Mouse (Mus musculus) erythroblast, adult 5-6 weeks (primary cell): ENCODE measurements around the gene Grb2. TPM values are rescaled to one million over a fixed set of nuclear protein-coding genes. Genes with fewer than 3 reads are reported as not detected.

ENCODE experiments used
- total RNA-seq, 2 experiments: library from RNA; stranded (forward) in 1 of 2; stranded (reverse) in 1 of 2; fragments of 150-400 nt in 1 of 2; fragments of 200-764, 138-1000 nt in 1 of 2; gene quantifications; 2 replicates each; pipeline versions ENCODE4 v1.2.3 to v1.2.4; 2015 to 2017; ENCODE audit warnings: low replicate concordance in 2 of 2

Gene Grb2
- total RNA-seq, 2 experiments from 2014 or later, result 21.9 to 34.4 TPM

Other genes with a start within 250 kb of the Grb2 start
- gene Slc16a5, start 246.1 kb downstream of the Grb2 start, total RNA-seq (2015; ENCODE audit: low replicate concordance), result not detected in 2 replicates
- not detected in 2 replicates for gene Slc16a5, start 246.1 kb downstream of the Grb2 start, total RNA-seq (2017; ENCODE audit: low replicate concordance)
- gene Armc7, start 232.9 kb downstream of the Grb2 start, total RNA-seq (2015; ENCODE audit: low replicate concordance), result 2.5 and 3.8 TPM in 2 replicates
- 1.5 and 5.5 TPM in 2 replicates for gene Armc7, start 232.9 kb downstream of the Grb2 start, total RNA-seq (2017; ENCODE audit: low replicate concordance)
- gene Nt5c, start 216.7 kb downstream of the Grb2 start, total RNA-seq (2015; ENCODE audit: low replicate concordance), result 32.8 and 52.3 TPM in 2 replicates
- 14.1 and 16.0 TPM in 2 replicates for gene Nt5c, start 216.7 kb downstream of the Grb2 start, total RNA-seq (2017; ENCODE audit: low replicate concordance)
- 105 and 112 TPM in 2 replicates for gene Jpt1, start 194.2 kb downstream of the Grb2 start, total RNA-seq (2015; ENCODE audit: low replicate concordance)
- 114 and 134 TPM in 2 replicates for gene Jpt1, start 194.2 kb downstream of the Grb2 start, total RNA-seq (2017; ENCODE audit: low replicate concordance)
- 126 and 222 TPM in 2 replicates for gene Sumo2, start 172.3 kb downstream of the Grb2 start, total RNA-seq (2015; ENCODE audit: low replicate concordance)
- 154 and 170 TPM in 2 replicates for gene Sumo2, start 172.3 kb downstream of the Grb2 start, total RNA-seq (2017; ENCODE audit: low replicate concordance)
- 39.3 and 72.1 TPM in 2 replicates for gene Nup85, start 144.2 kb downstream of the Grb2 start, total RNA-seq (2015; ENCODE audit: low replicate concordance)
- gene Nup85, start 144.2 kb downstream of the Grb2 start, total RNA-seq (2017; ENCODE audit: low replicate concordance), result 52.1 and 69.3 TPM in 2 replicates
- 4.8 and 14.2 TPM in 2 replicates for gene Mrps7, start 104.7 kb downstream of the Grb2 start, total RNA-seq (2015; ENCODE audit: low replicate concordance)
- gene Mrps7, start 104.7 kb downstream of the Grb2 start, total RNA-seq (2017; ENCODE audit: low replicate concordance), result 6.4 and 13.0 TPM in 2 replicates
- 7.9 and 12.3 TPM in 2 replicates for gene Gga3, start 104.5 kb downstream of the Grb2 start, total RNA-seq (2015; ENCODE audit: low replicate concordance)
- gene Gga3, start 104.5 kb downstream of the Grb2 start, total RNA-seq (2017; ENCODE audit: low replicate concordance), result 12.8 and 18.4 TPM in 2 replicates
- gene Mif4gd, start 95.6 kb downstream of the Grb2 start, total RNA-seq (2015; ENCODE audit: low replicate concordance), result 13.0 and 26.1 TPM in 2 replicates
- gene Mif4gd, start 95.6 kb downstream of the Grb2 start, total RNA-seq (2017; ENCODE audit: low replicate concordance), result 10.3 and 11.9 TPM in 2 replicates
- gene Slc25a19, start 80.3 kb downstream of the Grb2 start, total RNA-seq (2015; ENCODE audit: low replicate concordance), result 1.7 and 5.0 TPM in 2 replicates
- gene Slc25a19, start 80.3 kb downstream of the Grb2 start, total RNA-seq (2017; ENCODE audit: low replicate concordance), result 7.4 and 22.4 TPM in 2 replicates
- gene Tmem94, start 56.8 kb upstream of the Grb2 start, total RNA-seq (2015; ENCODE audit: low replicate concordance), result 5.6 and 8.5 TPM in 2 replicates
- 8.7 and 13.5 TPM in 2 replicates for gene Tmem94, start 56.8 kb upstream of the Grb2 start, total RNA-seq (2017; ENCODE audit: low replicate concordance)
- gene Caskin2, start 105.0 kb upstream of the Grb2 start, total RNA-seq (2015; ENCODE audit: low replicate concordance), result 4.0 and 4.8 TPM in 2 replicates
- gene Caskin2, start 105.0 kb upstream of the Grb2 start, total RNA-seq (2017; ENCODE audit: low replicate concordance), result 2.0 and 3.1 TPM in 2 replicates
- gene Tsen54, start 106.1 kb upstream of the Grb2 start, total RNA-seq (2015; ENCODE audit: low replicate concordance), result 1.7 and 5.6 TPM in 2 replicates
- 1.4 and 2.2 TPM in 2 replicates for gene Tsen54, start 106.1 kb upstream of the Grb2 start, total RNA-seq (2017; ENCODE audit: low replicate concordance)
- gene Llgl2, start 115.5 kb upstream of the Grb2 start, total RNA-seq (2015; ENCODE audit: low replicate concordance), result 3.3 and 5.4 TPM in 2 replicates
- 0.34 TPM in 1 of 2 replicates, not detected in the other for gene Llgl2, start 115.5 kb upstream of the Grb2 start, total RNA-seq (2017; ENCODE audit: low replicate concordance)
- not detected in 2 replicates for gene Myo15b, start 149.8 kb upstream of the Grb2 start, total RNA-seq (2015; ENCODE audit: low replicate concordance)
- not detected in 2 replicates for gene Myo15b, start 149.8 kb upstream of the Grb2 start, total RNA-seq (2017; ENCODE audit: low replicate concordance)
- 14.2 and 17.9 TPM in 2 replicates for gene Smim5, start 191.4 kb upstream of the Grb2 start, total RNA-seq (2015; ENCODE audit: low replicate concordance)
- gene Smim5, start 191.4 kb upstream of the Grb2 start, total RNA-seq (2017; ENCODE audit: low replicate concordance), result 17.1 and 19.2 TPM in 2 replicates
- gene Smim6, start 203.4 kb upstream of the Grb2 start, total RNA-seq (2015; ENCODE audit: low replicate concordance), result 7.5 and 7.9 TPM in 2 replicates
- gene Smim6, start 203.4 kb upstream of the Grb2 start, total RNA-seq (2017; ENCODE audit: low replicate concordance), result 0.26 and 1.5 TPM in 2 replicates
- gene Sap30bp, start 224.7 kb upstream of the Grb2 start, total RNA-seq (2015; ENCODE audit: low replicate concordance), result 3.6 and 6.3 TPM in 2 replicates
- 75.6 and 96.5 TPM in 2 replicates for gene Sap30bp, start 224.7 kb upstream of the Grb2 start, total RNA-seq (2017; ENCODE audit: low replicate concordance)
- gene Recql5, start 224.9 kb upstream of the Grb2 start, total RNA-seq (2015; ENCODE audit: low replicate concordance), result 6.3 and 8.3 TPM in 2 replicates
- gene Recql5, start 224.9 kb upstream of the Grb2 start, total RNA-seq (2017; ENCODE audit: low replicate concordance), result 15.3 and 31.6 TPM in 2 replicates